Mouse (Mus musculus) layer of hippocampus, adult 11-12 months (tissue): ENCODE measurements around the gene Mrpl53.

Experiments
- DNase-seq: peaks from one replicate; pipeline ENCODE4 v3.0.0; 2022; ENCODE audit warnings: low spot score

Gene Mrpl53

GRCm38 (mm10) chr6:83108762-83109668, at the start of gene Mrpl53:
Gene Mrpl53, plus strand, starts transcription at chr6:83109040.
- DNase-seq = peak; percentile 79

GRCm38 (mm10) chr6:83065995-83066394, 42.8 kb upstream of the Mrpl53 start:
- no peak for DNase-seq

GRCm38 (mm10) chr6:83066441-83066840, 42.4 kb upstream of the Mrpl53 start:
- no peak for DNase-seq

GRCm38 (mm10) chr6:83068221-83068620, 40.6 kb upstream of the Mrpl53 start:
- no peak for DNase-seq

- DNase-seq = no peak
Measured at GRCm38 (mm10) chr6:83068706-83069487, 39.9 kb upstream of the Mrpl53 start.

GRCm38 (mm10) chr6:83069488-83070246, 39.2 kb upstream of the Mrpl53 start:
- no peak for DNase-seq

DNA sequence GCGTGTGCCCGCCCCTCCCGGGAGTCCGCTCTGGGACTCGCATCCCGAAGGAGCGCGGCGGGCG, 38.8 kb upstream of the Mrpl53 start, which contains the start of gene Tlx2:
Gene Tlx2, minus strand, starts transcription at position 47 of the 64 bp plus-strand sequence.
- DNase-seq = no peak

DNA sequence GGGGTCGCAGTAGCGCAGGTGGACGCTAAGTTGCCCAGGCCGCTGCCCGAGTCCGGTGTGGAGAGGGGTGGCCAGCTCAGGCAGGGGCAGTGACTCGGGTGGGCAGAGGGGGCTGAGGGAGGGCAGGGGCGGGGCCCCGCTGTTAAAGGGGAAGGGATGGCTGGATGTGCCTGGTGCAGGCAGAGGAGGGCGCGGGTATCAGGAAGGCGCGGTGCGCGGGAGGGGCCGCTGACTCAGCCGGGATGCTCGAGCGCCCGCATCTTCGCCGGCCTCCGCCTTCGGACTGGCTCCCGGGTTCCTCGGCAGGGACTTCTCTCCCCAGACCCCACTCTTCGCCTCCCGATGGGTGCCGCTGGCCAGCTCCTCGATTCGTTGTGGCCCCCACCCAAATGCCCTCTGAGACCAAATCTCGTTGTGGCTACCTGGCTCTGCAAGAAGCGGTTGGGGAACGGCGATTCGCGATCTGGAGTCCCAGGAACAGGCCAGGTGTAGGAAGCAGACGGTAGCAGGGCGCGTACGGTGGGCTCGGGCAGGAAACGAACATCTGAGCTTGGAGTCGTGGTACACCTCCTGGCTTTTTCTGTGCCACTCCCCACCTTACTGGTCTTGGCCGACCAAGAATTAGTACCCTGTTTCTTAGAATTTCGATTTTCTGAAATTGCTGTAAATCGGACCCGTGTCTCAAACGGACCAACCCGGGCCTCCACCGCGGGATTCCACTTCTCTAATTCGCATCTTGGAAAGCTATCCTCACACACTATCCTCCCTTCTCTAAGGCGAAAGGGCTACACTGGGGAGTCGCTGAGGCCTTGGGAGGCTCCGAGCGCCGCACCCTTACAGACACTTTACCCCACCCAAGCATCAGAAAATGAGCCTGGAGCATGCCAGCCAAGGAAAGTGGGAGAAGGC, 38.3 kb upstream of the Mrpl53 start:
- DNase-seq = no peak

DNA sequence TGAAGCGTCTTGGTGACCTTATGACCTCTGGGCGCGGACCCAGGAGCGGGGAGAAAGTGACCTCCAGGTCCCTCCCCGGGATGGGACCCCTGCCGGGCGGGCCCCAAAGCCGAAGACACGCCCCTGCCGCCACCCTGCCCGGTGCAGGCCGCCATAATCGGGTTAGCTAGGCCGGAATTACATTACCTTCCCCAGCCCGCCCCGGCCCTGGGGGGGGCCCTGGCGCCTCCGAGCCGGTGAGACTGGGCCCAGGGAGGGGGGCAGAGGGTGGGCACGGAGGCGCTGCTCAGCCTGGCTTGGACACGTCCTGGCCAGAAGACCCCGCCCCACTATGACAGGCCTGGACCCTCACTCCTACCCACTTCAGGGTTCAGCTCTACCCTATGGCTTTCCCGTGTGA, 37.6 kb upstream of the Mrpl53 start:
- no peak for DNase-seq

GRCm38 (mm10) chr6:83074979-83075378, 33.9 kb upstream of the Mrpl53 start:
- no peak for DNase-seq

- DNase-seq = peak; percentile 43
Measured at GRCm38 (mm10) chr6:83077630-83078323, 31.1 kb upstream of the Mrpl53 start, which contains the start of gene Pcgf1. Gene Pcgf1, plus strand, starts transcription at chr6:83077869.

- DNase-seq = peak; percentile 99
Measured at GRCm38 (mm10) chr6:83078324-83078858, 30.4 kb upstream of the Mrpl53 start.

- no peak for DNase-seq
Measured at GRCm38 (mm10) chr6:83080210-83080609, 28.6 kb upstream of the Mrpl53 start.

- DNase-seq = no peak
Measured at GRCm38 (mm10) chr6:83083497-83083896, 25.3 kb upstream of the Mrpl53 start.

DNA sequence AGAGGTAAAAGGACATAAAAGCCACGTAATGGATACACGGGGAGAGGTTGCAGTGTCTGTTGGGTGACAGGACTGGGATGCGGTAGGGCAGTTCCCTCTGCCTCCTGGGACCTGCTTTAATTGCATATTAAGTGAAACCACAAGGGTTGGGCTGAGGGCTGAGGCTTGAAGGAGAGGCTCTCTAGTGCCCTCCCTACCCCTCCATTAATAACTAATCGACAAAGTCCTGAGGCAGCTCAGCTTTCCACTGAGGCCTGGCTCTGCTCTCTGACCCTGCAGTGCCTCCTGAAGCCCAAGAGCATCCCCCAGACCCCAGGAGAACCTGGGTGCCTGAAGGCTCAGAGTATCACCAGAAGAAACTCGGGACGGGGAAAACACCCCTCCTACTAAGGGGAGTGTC, 24.4 kb upstream of the Mrpl53 start:
- DNase-seq = no peak

DNA sequence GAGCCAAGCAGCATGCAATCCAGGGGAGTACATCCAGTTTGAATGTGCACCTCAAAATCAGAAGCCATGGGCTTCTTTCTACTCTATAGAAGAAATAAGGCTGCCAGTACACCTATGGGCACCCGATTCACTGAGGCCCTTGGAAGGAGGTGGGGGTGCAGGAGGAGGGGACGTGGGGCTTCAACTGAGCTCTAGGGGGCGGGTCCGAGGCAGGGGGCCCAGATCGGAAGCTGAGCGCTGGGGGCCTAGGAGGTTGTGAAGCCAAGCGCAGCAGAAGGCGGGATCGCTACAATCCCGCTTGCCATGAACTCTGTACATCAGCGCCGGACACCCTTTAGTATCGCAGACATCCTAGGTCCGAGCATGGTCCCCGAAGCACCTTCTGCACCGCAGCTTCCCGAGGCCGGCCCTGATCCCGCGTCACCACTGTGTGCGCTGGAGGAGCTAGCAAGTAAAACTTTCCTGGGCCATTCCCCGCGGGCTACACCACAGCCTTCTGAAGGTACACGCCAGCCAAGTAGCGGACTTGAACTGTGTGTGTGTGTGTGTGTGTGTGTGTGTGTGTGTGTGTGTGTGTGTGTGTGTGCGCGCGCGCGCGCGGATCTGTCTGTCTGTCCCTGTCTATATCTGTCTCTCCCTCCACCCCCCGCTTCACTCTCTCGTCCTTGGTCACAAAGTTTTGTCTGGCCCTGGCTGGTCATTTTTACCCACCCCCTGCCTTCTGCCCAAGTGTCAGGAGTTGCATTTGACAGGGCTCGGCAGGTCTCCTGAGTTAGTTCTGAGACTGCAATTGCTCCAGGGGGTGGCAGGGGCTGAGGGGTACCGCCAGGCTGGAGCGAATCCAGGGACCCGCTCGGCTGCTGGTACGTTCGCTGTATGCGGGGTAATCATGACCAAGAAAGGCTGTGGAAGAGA, 22.5 kb upstream of the Mrpl53 start, which contains the start of gene Lbx2:
Gene Lbx2, plus strand, starts transcription at position 247 of the 915 bp plus-strand sequence.
- DNase-seq = no peak

GRCm38 (mm10) chr6:83087205-83087925, 21.5 kb upstream of the Mrpl53 start:
- DNase-seq = no peak

GRCm38 (mm10) chr6:83087926-83088260, 20.9 kb upstream of the Mrpl53 start:
- DNase-seq = no peak
